Mouse (Mus musculus): ENCODE measurements around the gene Gm20708. TPM values are rescaled to one million over a fixed set of nuclear protein-coding genes. Genes with fewer than 3 reads are reported as not detected.

The Gm20708 gene
- total RNA-seq, 2 experiments from 2014 or later = 1.4 to 2.2 TPM

GRCm38 (mm10) chr11:117878892-117879291, 69.4 kb downstream of the Gm20708 start:
- intact Hi-C loops (cut with DNase I) = loop anchor here (10.0 kb wide), 1 partner anchor 346 kb away; no protein-coding TSS in a partner anchor
- DNase-seq (ENCODE audit: low spot score in 2 of 2) = no peak

- intact Hi-C loops (cut with DNase I) = loop anchor here (10.0 kb wide), 1 partner anchor 345 kb away; no protein-coding TSS in a partner anchor
- no peak for DNase-seq (ENCODE audit: low spot score in 2 of 2)
Observed at GRCm38 (mm10) chr11:117879676-117880075, 70.2 kb downstream of the Gm20708 start.

- intact Hi-C loops (cut with DNase I) = no loop called here
- DNase-seq (ENCODE audit: low spot score in 2 of 2) = no peak
Observed at GRCm38 (mm10) chr11:117880336-117880976, 71.0 kb downstream of the Gm20708 start.

GRCm38 (mm10) chr11:117880977-117881358, 71.5 kb downstream of the Gm20708 start:
- no peak for DNase-seq (ENCODE audit: low spot score in 2 of 2)
- intact Hi-C loops (cut with DNase I) = no loop called here

- DNase-seq (ENCODE audit: low spot score in 2 of 2) = no peak
- intact Hi-C loops (cut with DNase I) = no loop called here
Observed at GRCm38 (mm10) chr11:117881787-117882186, 72.3 kb downstream of the Gm20708 start.

- intact Hi-C loops (cut with DNase I) = no loop called here
Observed at GRCm38 (mm10) chr11:117882208-117882607, 72.7 kb downstream of the Gm20708 start.

GRCm38 (mm10) chr11:117886000-117886399, 76.5 kb downstream of the Gm20708 start:
- DNase-seq (ENCODE audit: low spot score in 2 of 2) = no peak
- intact Hi-C loops (cut with DNase I) = no loop called here

More at GRCm38 (mm10) chr11:117882208-117882607, 72.7 kb downstream of the Gm20708 start:
- DNase-seq (ENCODE audit: low spot score in 2 of 2) = no peak

- intact Hi-C loops (cut with DNase I) = no loop called here
- no peak for DNase-seq (ENCODE audit: low spot score in 2 of 2)
Observed at GRCm38 (mm10) chr11:117888168-117888852, 78.8 kb downstream of the Gm20708 start.

GRCm38 (mm10) chr11:117888853-117889822, 79.7 kb downstream of the Gm20708 start:
- intact Hi-C loops (cut with DNase I) = no loop called here
- no peak for DNase-seq (ENCODE audit: low spot score in 2 of 2)

Other genes starting within 250 kb of the Gm20708 start
- gene Tnrc6c, start 155.4 kb upstream of the Gm20708 start, total RNA-seq (2021) = 10 to 100 TPM; 47.7 to 65.3 TPM
- under 1 TPM; 0.62 to 0.68 TPM for gene Tmc8, start 27.6 kb upstream of the Gm20708 start, total RNA-seq (2021)
- 1 to 10 TPM; 4.5 to 8.9 TPM for gene Tmc6, start 27.5 kb upstream of the Gm20708 start, total RNA-seq (2021)
- gene 6030468B19Rik, start 12.0 kb upstream of the Gm20708 start, total RNA-seq (2021) = not detected
- 10 to 100 TPM; 10.1 to 10.2 TPM for gene Syngr2, start within 50 bp of the Gm20708 start, total RNA-seq (2021)
- 1 to 10 TPM; 5.4 to 7.2 TPM for gene Afmid, start 16.3 kb downstream of the Gm20708 start, total RNA-seq (2021)
- 1 to 10 TPM in 1 of 2 experiments, under 1 TPM in 1; 0.39 to 1.3 TPM for gene Tk1, start 16.4 kb downstream of the Gm20708 start, total RNA-seq (2021)
- gene Birc5, start 39.6 kb downstream of the Gm20708 start, total RNA-seq (2021) = 1 to 10 TPM in 1 of 2 experiments, under 1 TPM in 1; 0.66 to 1.5 TPM
- gene Tmem235, start 51.1 kb downstream of the Gm20708 start, total RNA-seq (2021) = not detected
- 1 to 10 TPM; 3.4 to 7.2 TPM for gene Tha1, start 63.8 kb downstream of the Gm20708 start, total RNA-seq (2021)
- 1 to 10 TPM; 2.8 to 5.0 TPM for gene Socs3, start 160.4 kb downstream of the Gm20708 start, total RNA-seq (2021)
- 10 to 100 TPM; 82.8 to 86.3 TPM for gene Pgs1, start 176.6 kb downstream of the Gm20708 start, total RNA-seq (2021)